Mouse (Mus musculus): ENCODE data around the gene Tollip. TPM values are rescaled to one million over a fixed set of nuclear protein-coding genes. Genes with fewer than 3 reads are reported as not detected.

The Tollip gene
- polyA plus RNA-seq, 1 experiment from 2014 or later, result 53.5 TPM

- H3K9ac ChIP-seq (ENCODE audit: low read depth, low read length), result no peak overlapping the region
- no peak overlapping the region for H3K4me2 ChIP-seq (replicated peaks; ENCODE audit: low read depth, low read length)
- H3K36me3 ChIP-seq (ENCODE audit: control insufficient read depth, insufficient read depth, low read length), result no peaks in the 10 kb centered on the region
- H3K27me3 ChIP-seq (ENCODE audit: control insufficient read depth, insufficient read depth, low read length), result no peaks in the 10 kb centered on the region
- 88% methylated on average over 4 of the region's 4 CpGs for WGBS
- H3K4me1 ChIP-seq (replicated peaks; ENCODE audit: control insufficient read depth, insufficient read depth, low read length), result no peaks in the 10 kb centered on the region
- no peak overlapping the region for H3K27ac ChIP-seq (ENCODE audit: low read depth, low read length)
- H3K9me3 ChIP-seq (ENCODE audit: control insufficient read depth, low read length), result no peaks in the 10 kb centered on the region
- ATAC-seq (ENCODE audit: low FRiP score) (no peak), DNase-seq (ENCODE audit: low spot score) (no peak)
- H3K4me3 ChIP-seq (ENCODE audit: low read depth, low read length), result no peak overlapping the region
Measured at GRCm38 (mm10) chr7:141861046-141861445, 57.3 kb downstream of the Tollip start.

DNA sequence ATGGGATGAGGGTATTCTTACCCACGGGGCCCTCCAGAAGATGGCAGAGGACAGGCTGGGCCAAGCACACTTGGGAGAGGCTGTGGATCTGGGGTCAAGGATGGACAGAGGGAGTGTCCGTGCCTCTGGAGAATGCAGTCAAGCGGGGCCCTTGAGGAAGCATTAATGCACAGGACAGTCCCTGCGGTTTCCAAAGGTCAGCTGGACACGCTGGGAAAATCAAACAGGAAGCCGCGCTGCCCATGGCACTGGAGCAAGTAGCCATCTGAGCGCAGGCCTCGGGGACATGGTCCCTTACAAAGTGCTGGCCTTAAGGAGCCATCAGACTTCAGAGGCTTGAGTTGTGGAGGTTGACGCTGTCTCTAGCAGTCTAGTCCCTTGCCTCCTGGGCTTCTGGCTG lies 78.0 kb downstream of the Tollip start:
- 83% methylated on average over 10 of the region's 10 CpGs for WGBS
- H3K27me3 ChIP-seq (ENCODE audit: control insufficient read depth, insufficient read depth, low read length), result no peaks in the 10 kb centered on the region
- H3K36me3 ChIP-seq (ENCODE audit: control insufficient read depth, insufficient read depth, low read length), result no peaks in the 10 kb centered on the region
- no peak for ATAC-seq (ENCODE audit: low FRiP score)
- H3K4me1 ChIP-seq (replicated peaks; ENCODE audit: control insufficient read depth, insufficient read depth, low read length), result no peaks in the 10 kb centered on the region; the same call in 1 of the 2 replicates
- H3K9me3 ChIP-seq (ENCODE audit: control insufficient read depth, low read length), result no peaks in the 10 kb centered on the region
- H3K9ac ChIP-seq (ENCODE audit: low read depth, low read length), result no peak overlapping the region
- DNase-seq (ENCODE audit: low spot score), result no peak
- H3K4me3 ChIP-seq (ENCODE audit: low read depth, low read length), result no peak overlapping the region
- H3K4me2 ChIP-seq (replicated peaks; ENCODE audit: low read depth, low read length), result no peak overlapping the region
- H3K27ac ChIP-seq (ENCODE audit: low read depth, low read length), result no peak overlapping the region

DNA sequence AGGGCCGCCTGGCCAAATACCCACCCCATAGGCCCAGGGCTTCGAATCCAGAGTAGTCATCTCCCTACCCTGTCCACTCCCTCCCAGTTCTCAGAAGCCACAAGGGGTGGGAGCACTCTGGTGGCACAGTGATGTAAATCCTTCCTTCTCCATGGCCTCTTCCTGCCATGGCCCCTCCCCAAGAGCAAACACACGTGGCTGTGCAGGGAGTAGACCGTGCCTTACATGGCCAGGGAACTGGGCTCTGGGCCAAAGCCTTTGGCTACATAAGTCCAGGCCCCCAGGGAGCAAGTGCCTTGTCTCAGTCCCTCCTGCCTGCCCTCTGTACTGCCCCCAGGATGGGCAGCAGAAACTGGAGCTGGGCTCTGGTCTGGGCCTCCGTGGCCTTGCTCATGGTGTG lies 79.5 kb downstream of the Tollip start, which contains the start of gene Muc5b:
Gene Muc5b (plus strand): TSS at position 292 of the 400 bp plus-strand sequence.
- Histone ChIP-seq H3K4me2 (replicated peaks; ENCODE audit: low read depth, low read length) (no peak within 1 kb of the TSS), H3K27me3 (ENCODE audit: control insufficient read depth, insufficient read depth, low read length) (no peaks in the 10 kb centered on the region), H3K4me3 (ENCODE audit: low read depth, low read length) (no peak within 1 kb of the TSS), H3K36me3 (ENCODE audit: control insufficient read depth, insufficient read depth, low read length) (no peaks in the 10 kb centered on the region), H3K27ac (ENCODE audit: low read depth, low read length) (no peak within 1 kb of the TSS), H3K4me1 (replicated peaks; ENCODE audit: control insufficient read depth, insufficient read depth, low read length) (no peaks in the 10 kb centered on the region; the same call in 1 of the 2 replicates), H3K9ac (ENCODE audit: low read depth, low read length) (no peak within 1 kb of the TSS), H3K9me3 (ENCODE audit: control insufficient read depth, low read length) (no peaks in the 10 kb centered on the region)
- DNase-seq (ENCODE audit: low spot score), result no peak
- no peak for ATAC-seq (ENCODE audit: low FRiP score)
- WGBS, result 60% methylated on average over 5 of the region's 5 CpGs

DNA sequence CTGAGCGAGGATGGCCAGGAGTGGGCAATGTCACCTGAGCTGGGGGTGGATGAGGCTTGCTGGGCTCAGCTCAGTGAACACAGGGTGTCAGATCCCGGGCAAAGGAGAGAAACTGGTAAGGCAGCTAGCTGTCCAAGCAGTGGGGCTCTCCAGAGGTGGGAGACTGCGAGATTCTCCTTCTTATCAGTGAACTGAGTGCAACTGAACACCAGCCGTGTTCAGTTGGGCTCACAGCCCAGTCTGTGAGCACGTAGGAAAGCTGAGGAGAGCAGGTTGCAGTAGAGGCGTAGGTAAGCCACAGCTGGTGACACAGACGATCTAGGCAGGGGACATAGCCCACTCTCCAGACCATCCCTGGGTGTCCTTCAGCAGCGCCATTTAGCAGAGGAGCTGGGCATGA lies 81.9 kb downstream of the Tollip start:
- WGBS, result 82% methylated on average over 8 of the region's 8 CpGs
- no peaks in the 10 kb centered on the region for H3K36me3 ChIP-seq (ENCODE audit: control insufficient read depth, insufficient read depth, low read length)
- no peak overlapping the region for H3K4me3 ChIP-seq (ENCODE audit: low read depth, low read length)
- no peak overlapping the region for H3K9ac ChIP-seq (ENCODE audit: low read depth, low read length)
- ATAC-seq (ENCODE audit: low FRiP score) (no peak), DNase-seq (ENCODE audit: low spot score) (no peak)
- no peaks in the 10 kb centered on the region for H3K27me3 ChIP-seq (ENCODE audit: control insufficient read depth, insufficient read depth, low read length)
- H3K4me2 ChIP-seq (replicated peaks; ENCODE audit: low read depth, low read length), result no peak overlapping the region
- H3K9me3 ChIP-seq (ENCODE audit: control insufficient read depth, low read length), result no peaks in the 10 kb centered on the region
- H3K4me1 ChIP-seq (replicated peaks; ENCODE audit: control insufficient read depth, insufficient read depth, low read length), result no peaks in the 10 kb centered on the region; the same call in 1 of the 2 replicates
- H3K27ac ChIP-seq (ENCODE audit: low read depth, low read length), result no peak overlapping the region

- DNase-seq (ENCODE audit: low spot score) (no peak), ATAC-seq (ENCODE audit: low FRiP score) (no peak)
- H3K9me3 ChIP-seq (ENCODE audit: control insufficient read depth, low read length), result no peaks in the 10 kb centered on the region
- H3K4me1 ChIP-seq (replicated peaks; ENCODE audit: control insufficient read depth, insufficient read depth, low read length), result no peaks in the 10 kb centered on the region; the same call in 1 of the 2 replicates
- H3K9ac ChIP-seq (ENCODE audit: low read depth, low read length), result no peak overlapping the region
- H3K4me3 ChIP-seq (ENCODE audit: low read depth, low read length), result no peak overlapping the region
- 83% methylated on average over 7 of the region's 7 CpGs for WGBS
- no peak overlapping the region for H3K27ac ChIP-seq (ENCODE audit: low read depth, low read length)
- H3K27me3 ChIP-seq (ENCODE audit: control insufficient read depth, insufficient read depth, low read length), result no peaks in the 10 kb centered on the region
- H3K4me2 ChIP-seq (replicated peaks; ENCODE audit: low read depth, low read length), result no peak overlapping the region
- no peaks in the 10 kb centered on the region for H3K36me3 ChIP-seq (ENCODE audit: control insufficient read depth, insufficient read depth, low read length)
Measured at GRCm38 (mm10) chr7:141835941-141836340, 82.4 kb downstream of the Tollip start.

Other genes with a start within 250 kb of the Tollip start
- gene Muc2, start 228.2 kb downstream of the Tollip start, polyA plus RNA-seq (2014; fragmentation: Nextera tagmentation; extraction: Ambion mirVana), result 0.07 and 0.32 TPM in 2 replicates
- gene Muc5ac, start 129.5 kb downstream of the Tollip start, polyA plus RNA-seq (2014; fragmentation: Nextera tagmentation; extraction: Ambion mirVana), result not detected in 2 replicates
- 0.03 and 0.05 TPM in 2 replicates for gene Muc5b, start 79.4 kb downstream of the Tollip start, polyA plus RNA-seq (2014; fragmentation: Nextera tagmentation; extraction: Ambion mirVana)
- gene Brsk2, start 31.2 kb upstream of the Tollip start, polyA plus RNA-seq (2014; fragmentation: Nextera tagmentation; extraction: Ambion mirVana), result 13.7 and 15.6 TPM in 2 replicates
- gene Mob2, start 142.6 kb upstream of the Tollip start, polyA plus RNA-seq (2014; fragmentation: Nextera tagmentation; extraction: Ambion mirVana), result 53.3 and 59.8 TPM in 2 replicates
- gene Dusp8, start 177.3 kb upstream of the Tollip start, polyA plus RNA-seq (2014; fragmentation: Nextera tagmentation; extraction: Ambion mirVana), result 19.1 and 20.9 TPM in 2 replicates
- gene Gm45618, start 202.2 kb upstream of the Tollip start, polyA plus RNA-seq (2014; fragmentation: Nextera tagmentation; extraction: Ambion mirVana), result not detected in 2 replicates
- gene Gm39115, start 217.5 kb upstream of the Tollip start, polyA plus RNA-seq (2014; fragmentation: Nextera tagmentation; extraction: Ambion mirVana), result not detected in 2 replicates
- not detected in 2 replicates for gene Gm45337, start 226.1 kb upstream of the Tollip start, polyA plus RNA-seq (2014; fragmentation: Nextera tagmentation; extraction: Ambion mirVana)
- gene Gm29735, start 238.6 kb upstream of the Tollip start, polyA plus RNA-seq (2014; fragmentation: Nextera tagmentation; extraction: Ambion mirVana), result not detected in 2 replicates
- not detected in 2 replicates for gene Gm4553, start 247.2 kb upstream of the Tollip start, polyA plus RNA-seq (2014; fragmentation: Nextera tagmentation; extraction: Ambion mirVana)